18 mouse cellular contexts compared by ENCODE assay signal in genomic region chr8:119399255-119399654, GRCm38 (mm10). TPM values are rescaled to one million over a fixed set of nuclear protein-coding genes. Genes with fewer than 3 reads are reported as not detected.
DNase-seq lines count a peak whose midpoint lies in the region; ATAC-seq and TF ChIP-seq lines count a peak whose summit lies in the region.
"Had no signal": no experiment of that assay in that cellular context is flagged by ENCODE, and none has a peak within 500 bp of the region (broad histone marks: within the 10 kb centered on the region; RNA-seq: fewer than 3 reads in every experiment).

No protein-coding gene starts in this region.

- H3K4me2 ChIP-seq in heart, embryonic 14.5 days (ENCODE audit: low read length) = peak overlapping the region; percentile 16; the same call in 1 of the 2 replicates
- H3K4me2 ChIP-seq: liver, embryonic 11.5 days; lung, embryonic 15.5 days; midbrain, embryonic 13.5 days had no signal

- no peaks in the 10 kb centered on the region for H3K27me3 ChIP-seq in liver, adult 2 months (ENCODE audit: control insufficient read depth, insufficient read depth, low read length)
- no peaks in the 10 kb centered on the region for H3K27me3 ChIP-seq in heart, adult 2 months (ENCODE audit: control insufficient read depth, insufficient read depth, low read length)
- no peaks in the 10 kb centered on the region for H3K27me3 ChIP-seq in heart, embryonic 14.5 days (ENCODE audit: control insufficient read depth, insufficient read depth, low read length)
- H3K27me3 ChIP-seq: lung, embryonic 15.5 days; midbrain, embryonic 13.5 days had no signal

- TF ChIP-seq CTCF in liver, adult 2 months (IDR thresholded peaks at IDR 0.05; ENCODE audit: low read depth, low read length) = no peak
- no peak for TF ChIP-seq CTCF in heart, adult 2 months (IDR thresholded peaks at IDR 0.05)

- peaks cover 23% of the 10 kb centered on the region for H3K79me2 ChIP-seq in liver, adult 2 months (ENCODE audit: control insufficient read depth, insufficient read depth, low read length)
- no peaks in the 10 kb centered on the region; the same call in 1 of the 2 replicates for H3K79me2 ChIP-seq in heart, adult 2 months (replicated peaks; ENCODE audit: control insufficient read depth, insufficient read depth, low read length)

- DNase-seq in liver, adult 2 months (ENCODE audit: extremely low read depth, low read depth, low spot score) = peak; percentile 75
- no peak for DNase-seq in liver
- DNase-seq in heart, adult 2 months = peak; percentile 55 to 75
- DNase-seq in skeletal muscle tissue, adult 2 months (ENCODE audit: low read depth, low spot score) = peak; percentile 85
- no peak for DNase-seq in left cerebral cortex, adult 8-10 months (ENCODE audit: low spot score in 2 of 2)
- no peak for DNase-seq in right cerebral cortex, postnatal 10 days (ENCODE audit: low spot score in 2 of 2)
- DNase-seq: cerebellum, adult 11-12 months; retina, postnatal 1 day had no signal

- peak; percentile 98 for TF ChIP-seq EP300 in heart, adult 2 months (IDR thresholded peaks at IDR 0.05; ENCODE audit: insufficient read depth, low read depth, low read length)

- H3K9ac ChIP-seq in liver, adult 2 months (ENCODE audit: low read depth, low read length) = no peak overlapping the region
- peak overlapping the region; percentile 34; the same call in 1 of the 2 replicates for H3K9ac ChIP-seq in heart, adult 2 months (ENCODE audit: low read depth, low read length)
- 0 out of 2 replicates have a peak overlapping the region, but pooled peaks have one; percentile 4 for H3K9ac ChIP-seq in heart, embryonic 14.5 days (ENCODE audit: low read length)
- H3K9ac ChIP-seq: lung, embryonic 15.5 days; midbrain, embryonic 13.5 days had no signal

- no peaks in the 10 kb centered on the region for H3K9me3 ChIP-seq in heart, embryonic 14.5 days (ENCODE audit: control insufficient read depth, low read length)
- H3K9me3 ChIP-seq: hindbrain, embryonic 10.5 days; lung, embryonic 15.5 days; midbrain, embryonic 13.5 days had no signal

- peaks cover 4% of the 10 kb centered on the region; the same call in 1 of the 2 replicates for H3K36me3 ChIP-seq in liver, adult 2 months (ENCODE audit: control insufficient read depth, insufficient read depth, low read length)
- H3K36me3 ChIP-seq in heart, adult 2 months (ENCODE audit: control insufficient read depth, insufficient read depth, low read length) = peaks cover 4% of the 10 kb centered on the region; the same call in 1 of the 2 replicates
- peaks cover 19% of the 10 kb centered on the region for H3K36me3 ChIP-seq in heart, embryonic 14.5 days (ENCODE audit: control insufficient read depth, insufficient read depth, low read length)
- H3K36me3 ChIP-seq: lung, embryonic 15.5 days had no signal

- peaks cover 37% of the 10 kb centered on the region for H3K4me1 ChIP-seq in liver, adult 2 months (ENCODE audit: control insufficient read depth, insufficient read depth, low read length)
- H3K4me1 ChIP-seq in heart, adult 2 months (ENCODE audit: control insufficient read depth, insufficient read depth, low read length) = peaks cover 9% of the 10 kb centered on the region
- peaks cover 11 to 23% of the 10 kb centered on the region in 2 experiments for H3K4me1 ChIP-seq in heart, embryonic 14.5 days (ENCODE audit: control insufficient read depth in 2 of 2, insufficient read depth in 2 of 2, low read length in 2 of 2)

- ATAC-seq in heart, embryonic 14.5 days (ENCODE audit: insufficient number of reproducible peaks, insufficient read depth, low FRiP score, low read depth) = no peak
- ATAC-seq: forebrain, embryonic 14.5 days; inflammation-experienced regulatory T-cells, adult 6 months; midbrain, embryonic 13.5 days had no signal

- TF ChIP-seq POLR2A in liver, adult 2 months (IDR thresholded peaks at IDR 0.05; ENCODE audit: extremely low read depth, insufficient read depth, low read length) = no peak
- 0 out of 2 replicates have a peak, but pooled peaks have one; percentile 23 for TF ChIP-seq POLR2A in heart, adult 2 months (IDR thresholded peaks at IDR 0.05; ENCODE audit: insufficient read depth, low read depth, low read length)

- H3K27ac ChIP-seq in liver, adult 2 months (replicated peaks; ENCODE audit: insufficient read depth, low read depth, low read length) = no peak overlapping the region; the same call in 1 of the 2 replicates
- peak overlapping the region; percentile 96 for H3K27ac ChIP-seq in heart, adult 2 months
- peak overlapping the region; percentile 29 to 63; a peak in 1 of 4 replicates for H3K27ac ChIP-seq in heart, embryonic 14.5 days (replicated peaks in 1 of 2; ENCODE audit: control insufficient read depth in 1 of 2, insufficient read depth in 1 of 2, low read depth in 2 of 2, low read length in 2 of 2)
- H3K27ac ChIP-seq: hindbrain, embryonic 10.5 days; lung, embryonic 15.5 days; midbrain, embryonic 13.5 days had no signal

- WGBS in liver, adult 2 months = 42% methylated on average over 6 of the region's 6 CpGs
- WGBS in heart, adult 2 months = 49% methylated on average over 6 of the region's 6 CpGs
- WGBS in heart, embryonic 14.5 days = 36% methylated on average over 6 of the region's 6 CpGs

- no peak overlapping the region for H3K4me3 ChIP-seq in liver, adult 2 months (ENCODE audit: insufficient read depth, low read depth, low read length)
- 0 out of 2 replicates have a peak overlapping the region, but pooled peaks have one; percentile 20 for H3K4me3 ChIP-seq in heart, adult 2 months
- no peak overlapping the region for H3K4me3 ChIP-seq in heart, embryonic 14.5 days (ENCODE audit: control insufficient read depth in 1 of 2, insufficient read depth in 1 of 2, low read depth in 1 of 2, low read length in 2 of 2)
- H3K4me3 ChIP-seq: erythroblast, embryonic 14.5 days; hindbrain, embryonic 10.5 days; lung, embryonic 15.5 days; midbrain, embryonic 13.5 days had no signal

- intact Hi-C loops in heart, adult 2 months (cut with DNase I) = no loop called here

RNA-seq across cellular contexts. Expression of gene Mlycd, which starts 4.6 kb away (rescaled TPM):
- total RNA-seq in liver, adult 2 months (2014; rRNA removed) = 57.3 and 68.1 TPM in 2 replicates
- polyA plus RNA-seq in liver, adult 2 months (2012; rRNA removed) = 112 and 115 TPM in 2 replicates
- 100 to 1,000 TPM; 110 to 118 TPM for total RNA-seq in heart, adult 2 months (2021)
- polyA plus RNA-seq in heart, adult 2 months (2012; rRNA removed) = 83.8 and 99.1 TPM in 2 replicates
- 25.0 and 25.4 TPM in 2 replicates for polyA plus RNA-seq in heart, embryonic 14.5 days (2014; fragmentation: Nextera tagmentation; extraction: Ambion mirVana)
- 10 to 100 TPM; 29.0 to 31.0 (median 30.1) TPM for total RNA-seq in left cerebral cortex, adult 8-10 months (2022)

RNA-seq across cellular contexts. Expression of gene Osgin1, which starts 34.7 kb away (rescaled TPM):
- 9.6 and 33.0 TPM in 2 replicates for total RNA-seq in liver, adult 2 months (2014; rRNA removed)
- 211 and 649 TPM in 2 replicates for polyA plus RNA-seq in liver, adult 2 months (2012; rRNA removed)
- 1 to 10 TPM; 3.9 to 5.5 TPM for total RNA-seq in heart, adult 2 months (2021)
- polyA plus RNA-seq in heart, adult 2 months (2012; rRNA removed) = 7.2 and 7.8 TPM in 2 replicates
- polyA plus RNA-seq in heart, embryonic 14.5 days (2014; fragmentation: Nextera tagmentation; extraction: Ambion mirVana) = 0.47 and 0.66 TPM in 2 replicates
- total RNA-seq in left cerebral cortex, adult 8-10 months (2022) = 1 to 10 TPM in 1 of 4 experiments, under 1 TPM in 3; 0.39 to 1.5 (median 0.74) TPM

RNA-seq across cellular contexts. Expression of gene Necab2, which starts 47.3 kb away (rescaled TPM):
- total RNA-seq in liver, adult 2 months (2014; rRNA removed) = 0.07 TPM in 1 of 2 replicates, not detected in the other
- 0.11 TPM in 1 of 2 replicates, not detected in the other for polyA plus RNA-seq in liver, adult 2 months (2012; rRNA removed)
- not detected for total RNA-seq in heart, adult 2 months (2021)
- not detected in 2 replicates for polyA plus RNA-seq in heart, adult 2 months (2012; rRNA removed)
- 0.27 TPM in 1 of 2 replicates, not detected in the other for polyA plus RNA-seq in heart, embryonic 14.5 days (2014; fragmentation: Nextera tagmentation; extraction: Ambion mirVana)
- total RNA-seq in left cerebral cortex, adult 8-10 months (2022) = 10 to 100 TPM; 91.8 to 100.0 (median 96.7) TPM
- total RNA-seq: megakaryocyte progenitor cell, adult 5-6 weeks; neutrophil, adult 5-6 weeks had no signal
- polyA plus RNA-seq: erythroblast, embryonic 14.5 days; inflammation-experienced regulatory T-cells, adult 6 months had no signal

RNA-seq across cellular contexts. Expression of gene Hsbp1, which starts 55.0 kb away (rescaled TPM):
- 62.1 and 69.2 TPM in 2 replicates for total RNA-seq in liver, adult 2 months (2014; rRNA removed)
- 65.3 and 82.8 TPM in 2 replicates for polyA plus RNA-seq in liver, adult 2 months (2012; rRNA removed)
- total RNA-seq in heart, adult 2 months (2021) = 100 to 1,000 TPM; 148 to 159 TPM
- 132 and 216 TPM in 2 replicates for polyA plus RNA-seq in heart, adult 2 months (2012; rRNA removed)
- 336 and 345 TPM in 2 replicates for polyA plus RNA-seq in heart, embryonic 14.5 days (2014; fragmentation: Nextera tagmentation; extraction: Ambion mirVana)
- 100 to 1,000 TPM; 313 to 317 (median 316) TPM for total RNA-seq in left cerebral cortex, adult 8-10 months (2022)

Comparison
In these comparisons a context has a peak if more than half of its experiments do, and no peak if none do; other contexts are left out.
1. DNase-seq: peak in liver, adult 2 months (single experiment), heart, adult 2 months (2 of 2) and skeletal muscle tissue, adult 2 months (single experiment); none in liver (single experiment), left cerebral cortex, adult 8-10 months (0 of 2) and right cerebral cortex, postnatal 10 days (0 of 2).
2. RNA of gene Necab2, which starts 47.3 kb away (total RNA-seq): 91.8 to 100.0 TPM in left cerebral cortex, adult 8-10 months; 0.07 TPM in liver, adult 2 months and not detected in heart, adult 2 months; every median in the first group is over 10 times any median in the second.